Mouse (Mus musculus) limb, embryonic 11.5 days (tissue): ENCODE data around the gene Col13a1. TPM values are rescaled to one million over a fixed set of nuclear protein-coding genes. Genes with fewer than 3 reads are reported as not detected.

Experiments
- ATAC-seq: fragments of 200-750 bp; cut with Nextera tagmentation; 2 replicates; pipeline ENCODE4 v1.8.0; 2017; ENCODE audit warnings: low read depth; ENCODE audit not compliant: insufficient number of reproducible peaks, low FRiP score, low TSS enrichment
- DNase-seq: peaks from one replicate; pipeline ENCODE4 v3.0.0-alpha.2; 2015; ENCODE audit warnings: low spot score
- H3K27ac ChIP-seq: fragments of 300-500 bp; sonication (generic); replicated peaks from 2 replicates; pipeline ENCODE4 v1.5.1; 2014; ENCODE audit warnings: low read depth, mild to moderate bottlenecking, low read length
- H3K27me3 ChIP-seq: fragments of 300-500 bp; sonication (generic); 2 replicates; pipeline ENCODE4 v1.6.1; 2014; ENCODE audit warnings: mild to moderate bottlenecking, low read length, mixed read lengths; ENCODE audit not compliant: control insufficient read depth, insufficient read depth
- H3K36me3 ChIP-seq: fragments of 300-500 bp; sonication (generic); 2 replicates; pipeline ENCODE4 v1.6.1; 2014; ENCODE audit warnings: mild to moderate bottlenecking, low read length, moderate library complexity, mixed read lengths; ENCODE audit not compliant: control insufficient read depth, insufficient read depth
- H3K4me1 ChIP-seq: fragments of 300-500 bp; sonication (generic); 2 replicates; pipeline ENCODE4 v1.6.1; 2014; ENCODE audit warnings: low read length, mixed read lengths; ENCODE audit not compliant: control insufficient read depth, insufficient read depth
- H3K4me2 ChIP-seq: fragments of 300-500 bp; sonication (generic); 2 replicates; pipeline ENCODE4 v1.6.1; 2014; ENCODE audit warnings: low read depth, mild to moderate bottlenecking, moderate library complexity; ENCODE audit not compliant: severe bottlenecking
- H3K4me3 ChIP-seq: fragments of 300-500 bp; sonication (generic); 2 replicates; pipeline ENCODE4 v1.5.1; 2014; ENCODE audit warnings: low read depth, low read length
- H3K9ac ChIP-seq: fragments of 300-500 bp; sonication (generic); 2 replicates; pipeline ENCODE4 v1.6.1; 2014; ENCODE audit warnings: mild to moderate bottlenecking, low read length
- H3K9me3 ChIP-seq: fragments of 300-500 bp; sonication (generic); 2 replicates; pipeline ENCODE4 v1.6.1; 2016; ENCODE audit warnings: low read length; ENCODE audit not compliant: control insufficient read depth
- WGBS: fragments of 180-500 bp; shearing (Covaris S2); extraction: QIAGEN DNeasy Blood & Tissue Kit; methylation state at CpG from one replicate; pipeline ENCODE4 v1.1.7; 2014; 5-methylcytosine and 5-hydroxymethylcytosine counted together
- polyA plus RNA-seq: library from polyadenylated mRNA; unstranded; fragments of >200 nt; fragmentation: Nextera tagmentation; extraction: Ambion mirVana; gene quantifications from 2 replicates; pipeline ENCODE4 v1.2.1, GENCODE M21; 2014

The Col13a1 gene
- polyA plus RNA-seq, 1 experiment from 2014 or later, result 1.0 TPM

DNA sequence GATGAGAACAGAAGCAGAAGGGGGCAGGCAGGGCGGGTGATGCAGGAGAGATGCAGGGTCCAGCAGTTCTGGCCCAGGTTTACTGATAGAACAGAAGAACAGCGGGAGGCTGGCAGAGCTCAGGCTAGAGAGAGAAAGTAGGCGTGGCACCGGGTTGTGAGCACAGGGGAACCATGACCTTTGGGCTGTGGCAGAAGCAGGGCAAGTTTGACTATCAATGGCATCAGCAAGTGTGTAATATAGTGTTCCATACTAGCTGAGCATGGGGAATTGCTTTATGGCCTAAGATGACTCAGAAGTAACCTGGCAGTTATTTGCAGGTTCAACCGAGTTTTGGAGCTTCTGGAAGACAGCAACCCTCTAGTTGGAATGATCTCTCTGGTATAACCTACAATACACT is 25.0 kb downstream of the Col13a1 start:
- no peak overlapping the region for H3K4me2 ChIP-seq
- no peak overlapping the region for H3K9ac ChIP-seq
- no peak overlapping the region for H3K27ac ChIP-seq
- H3K9me3 ChIP-seq, result no peaks in the 10 kb centered on the region
- H3K4me1 ChIP-seq, result no peaks in the 10 kb centered on the region
- no peaks in the 10 kb centered on the region for H3K36me3 ChIP-seq
- DNase-seq (no peak), ATAC-seq (no peak)
- H3K4me3 ChIP-seq, result no peak overlapping the region
- H3K27me3 ChIP-seq, result no peaks in the 10 kb centered on the region
- WGBS, result 78% methylated on average over 5 of the region's 5 CpGs

DNA sequence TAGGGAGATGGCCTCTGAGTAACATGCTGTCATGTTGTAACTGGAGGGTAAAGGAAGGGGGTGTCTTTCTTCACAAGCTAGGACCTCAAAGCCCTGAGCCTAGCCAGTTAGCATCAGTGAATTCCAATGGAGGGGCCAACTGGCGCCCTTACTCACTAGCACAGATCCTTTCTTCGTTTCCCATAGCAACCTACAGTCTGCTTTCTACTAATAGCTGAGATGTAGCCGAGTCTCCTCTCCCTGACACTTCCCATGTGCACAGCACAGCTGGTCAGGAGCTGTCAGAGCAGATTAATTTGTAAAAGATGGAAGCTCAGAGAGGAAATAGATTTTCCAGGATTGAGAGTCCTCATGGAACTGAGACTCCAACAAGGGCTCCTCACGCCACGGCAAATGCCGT is 29.4 kb downstream of the Col13a1 start:
- ATAC-seq (no peak), DNase-seq (no peak)
- no peaks in the 10 kb centered on the region for H3K4me1 ChIP-seq
- no peak overlapping the region for H3K9ac ChIP-seq
- 74% methylated on average over 6 of the region's 6 CpGs for WGBS
- H3K27ac ChIP-seq, result no peak overlapping the region
- H3K4me3 ChIP-seq, result no peak overlapping the region
- peaks cover 2% of the 10 kb centered on the region; the same call in 1 of the 2 replicates for H3K27me3 ChIP-seq
- no peaks in the 10 kb centered on the region for H3K9me3 ChIP-seq
- H3K36me3 ChIP-seq, result no peaks in the 10 kb centered on the region
- no peak overlapping the region for H3K4me2 ChIP-seq

DNA sequence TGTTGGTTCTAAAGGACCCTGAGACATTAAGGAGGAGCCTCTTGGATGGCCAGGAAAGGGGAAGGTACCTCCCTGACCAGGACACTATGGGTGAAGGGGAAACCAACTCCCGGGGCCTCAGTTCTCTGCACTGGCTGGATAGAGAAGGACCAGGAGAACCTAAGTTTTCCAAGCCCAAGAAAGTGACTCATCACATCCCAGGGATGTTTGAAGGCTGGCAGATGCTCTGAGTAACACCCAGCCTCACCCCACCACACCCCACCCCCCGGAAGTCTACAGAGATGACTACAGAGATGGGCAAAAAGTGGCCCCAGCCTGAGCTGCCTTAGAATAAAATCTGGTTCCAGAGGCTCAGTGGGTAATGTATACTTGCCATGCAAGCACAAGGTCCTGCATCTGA is 34.5 kb downstream of the Col13a1 start:
- Histone ChIP-seq H3K27me3 (peaks cover 8% of the 10 kb centered on the region; the same call in 1 of the 2 replicates), H3K4me1 (peaks cover 10% of the 10 kb centered on the region; the same call in 1 of the 2 replicates)
- 83% methylated on average over 2 of the region's 2 CpGs for WGBS

DNA sequence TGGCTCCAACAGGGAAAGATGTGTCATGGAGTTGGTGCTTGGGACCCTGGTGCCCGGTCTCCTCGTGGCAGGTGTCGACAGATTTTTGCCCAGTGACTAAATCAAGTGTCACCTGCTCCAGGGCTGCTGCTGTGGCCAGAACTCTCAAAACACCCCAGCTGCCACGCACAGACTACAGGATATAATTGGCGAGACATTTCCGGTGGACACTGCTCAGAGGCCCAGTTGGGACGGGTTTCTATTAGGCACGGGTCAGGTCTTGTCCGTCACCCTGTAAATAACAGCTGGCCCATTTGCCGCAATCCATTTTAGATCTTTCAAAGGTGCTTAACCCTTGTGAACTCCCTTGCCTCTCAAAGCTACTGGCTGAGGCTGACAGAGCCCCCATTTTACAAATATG is 35.4 kb downstream of the Col13a1 start:
- WGBS, result 12% methylated on average over 10 of the region's 10 CpGs
- H3K4me2 ChIP-seq, result no peak overlapping the region
- peaks cover 10% of the 10 kb centered on the region; the same call in 1 of the 2 replicates for H3K4me1 ChIP-seq
- ATAC-seq (0 out of 2 replicates have a peak, but pooled peaks have one; percentile 22), DNase-seq (peak; percentile 58)
- peaks cover 13% of the 10 kb centered on the region for H3K27me3 ChIP-seq
- H3K4me3 ChIP-seq, result no peak overlapping the region
- H3K36me3 ChIP-seq, result no peaks in the 10 kb centered on the region
- H3K9me3 ChIP-seq, result no peaks in the 10 kb centered on the region
- H3K27ac ChIP-seq, result no peak overlapping the region
- H3K9ac ChIP-seq, result no peak overlapping the region

More for the DNA sequence above, 34.5 kb downstream of the Col13a1 start:
- Histone ChIP-seq H3K27ac (no peak overlapping the region), H3K9ac (no peak overlapping the region), H3K4me3 (no peak overlapping the region), H3K4me2 (no peak overlapping the region), H3K36me3 (no peaks in the 10 kb centered on the region), H3K9me3 (no peaks in the 10 kb centered on the region)
- ATAC-seq (no peak), DNase-seq (no peak)

DNA sequence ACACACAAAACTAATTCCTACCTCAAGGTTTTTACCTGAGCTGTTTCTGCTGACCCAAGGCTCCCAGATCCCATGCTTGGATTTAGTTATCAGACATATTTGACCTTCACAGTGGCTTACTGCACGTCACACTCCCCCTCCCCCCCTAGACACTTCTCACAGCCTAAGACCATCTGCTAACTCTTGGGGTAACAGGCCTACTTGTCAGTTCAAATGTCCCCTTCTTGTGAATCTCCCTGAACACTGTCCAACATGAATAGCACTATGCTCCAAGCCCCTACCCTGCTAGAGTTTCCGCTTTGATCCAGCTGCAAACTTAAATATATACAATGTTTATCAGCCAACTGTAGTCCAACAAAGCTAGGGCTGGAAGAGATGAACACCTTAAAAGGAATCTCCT is 36.2 kb downstream of the Col13a1 start:
- no peaks in the 10 kb centered on the region for H3K9me3 ChIP-seq
- ATAC-seq (no peak), DNase-seq (no peak)
- no peak overlapping the region for H3K9ac ChIP-seq
- H3K36me3 ChIP-seq, result no peaks in the 10 kb centered on the region
- WGBS, result 72% methylated on average over 2 of the region's 2 CpGs
- peaks cover 14% of the 10 kb centered on the region for H3K27me3 ChIP-seq
- no peak overlapping the region for H3K27ac ChIP-seq
- no peak overlapping the region for H3K4me3 ChIP-seq
- no peak overlapping the region for H3K4me2 ChIP-seq
- peaks cover 10% of the 10 kb centered on the region; the same call in 1 of the 2 replicates for H3K4me1 ChIP-seq

DNA sequence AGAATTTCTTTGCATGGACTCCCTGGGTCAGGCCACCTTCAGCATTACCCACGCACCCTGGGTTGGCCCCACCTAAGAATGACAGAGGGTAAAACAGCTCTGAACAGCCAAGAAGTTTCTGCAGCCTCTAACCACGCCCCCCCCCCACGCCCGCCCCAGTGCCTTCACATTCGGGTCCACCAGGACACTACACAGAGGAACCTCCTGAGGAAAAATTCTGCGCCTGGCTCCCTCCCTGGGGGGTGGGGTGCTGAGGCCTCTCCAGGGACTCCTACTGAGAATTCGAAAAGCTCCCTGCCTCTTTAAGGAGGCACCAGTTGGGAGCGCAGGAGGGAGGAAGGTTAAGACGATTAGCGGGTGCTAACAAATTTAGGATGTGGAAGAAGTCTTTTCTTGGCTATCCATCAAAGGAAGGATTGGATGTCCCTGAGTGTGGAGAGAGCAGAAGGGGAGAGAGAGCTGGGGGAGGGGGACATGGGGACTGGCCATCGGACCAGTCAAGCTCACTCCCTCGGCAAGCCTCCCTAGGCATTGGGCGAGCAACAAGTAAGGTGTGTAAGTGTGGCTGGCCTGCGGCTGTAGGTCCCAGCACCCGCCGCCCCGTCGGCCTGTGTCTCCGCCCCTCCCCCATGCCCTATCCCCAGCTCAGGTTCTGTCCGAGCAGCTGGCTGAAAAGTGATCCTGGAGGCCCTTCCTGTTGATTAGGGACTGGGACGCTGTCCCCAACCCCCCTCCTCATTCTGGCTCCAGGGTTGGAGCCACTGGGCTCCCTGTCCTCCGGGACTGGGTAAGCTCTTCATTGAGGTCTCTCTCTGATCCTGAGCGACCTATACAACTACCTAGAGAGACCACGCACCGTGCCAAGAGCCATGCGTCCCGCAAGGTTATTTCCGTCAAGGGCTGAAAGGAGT is 42.4 kb downstream of the Col13a1 start:
- WGBS, result 2% methylated on average over 28 of the region's 28 CpGs
- H3K9ac ChIP-seq, result peak overlapping the region; percentile 22; the same call in 1 of the 2 replicates
- peaks cover 14% of the 10 kb centered on the region; the same call in 1 of the 2 replicates for H3K27me3 ChIP-seq
- H3K4me2 ChIP-seq, result peak overlapping the region; percentile 54
- H3K4me3 ChIP-seq, result peak overlapping the region; percentile 20
- H3K4me1 ChIP-seq, result peaks cover 24% of the 10 kb centered on the region
- DNase-seq (peak; percentile 71), ATAC-seq (peak; percentile 50; the same call in 1 of the 2 replicates)
- H3K9me3 ChIP-seq, result peaks cover 2% of the 10 kb centered on the region; the same call in 1 of the 2 replicates
- H3K27ac ChIP-seq, result no peak overlapping the region
- H3K36me3 ChIP-seq, result no peaks in the 10 kb centered on the region

DNA sequence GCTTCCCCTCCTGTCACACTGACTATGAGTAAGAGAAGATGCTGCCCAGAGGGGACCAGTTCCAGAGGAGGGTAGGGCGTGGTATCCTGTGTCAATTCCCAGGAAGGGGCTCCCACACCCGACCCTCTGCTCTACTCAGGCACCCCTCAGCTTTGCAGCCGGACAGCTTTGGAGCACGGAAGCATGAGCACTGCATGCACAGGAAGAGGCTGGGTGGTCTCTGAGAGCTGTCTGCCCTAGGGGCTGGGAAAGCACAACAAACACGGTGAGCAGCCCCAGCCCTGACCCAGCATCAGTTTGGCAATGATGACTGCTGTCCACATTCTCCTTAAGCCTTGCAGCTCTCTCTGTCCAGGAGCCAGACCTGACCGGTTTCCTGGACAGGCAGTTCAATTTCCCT is 47.2 kb downstream of the Col13a1 start:
- ATAC-seq, result no peak
- WGBS, result 56% methylated on average over 6 of the region's 6 CpGs

DNA sequence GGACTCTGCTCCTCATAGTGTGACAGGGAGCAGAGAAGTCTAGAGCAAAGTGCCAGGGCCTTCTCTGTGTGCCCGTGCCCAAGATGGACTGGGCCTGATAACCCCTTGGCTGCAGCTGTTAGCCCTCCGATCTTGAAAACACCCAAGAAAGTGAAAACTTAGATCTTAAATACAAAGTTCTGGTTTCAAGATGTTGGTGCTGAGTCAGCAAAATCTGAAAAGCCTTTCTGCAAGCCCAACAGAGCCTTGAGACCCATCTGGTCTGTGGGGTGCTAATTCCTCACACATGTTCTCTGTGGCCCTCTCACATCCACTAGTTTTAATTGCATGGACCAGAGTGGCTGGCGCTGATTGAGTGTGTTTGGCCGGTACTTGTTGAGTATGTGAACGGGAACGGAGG is 49.0 kb downstream of the Col13a1 start:
- no peaks in the 10 kb centered on the region for H3K27me3 ChIP-seq
- WGBS, result 28% methylated on average over 6 of the region's 6 CpGs
- peak; percentile 42 for DNase-seq
- H3K4me1 ChIP-seq, result peaks cover 24% of the 10 kb centered on the region
- ATAC-seq, result no peak
- no peak overlapping the region for H3K4me2 ChIP-seq
- H3K36me3 ChIP-seq, result no peaks in the 10 kb centered on the region
- no peak overlapping the region for H3K9ac ChIP-seq
- no peak overlapping the region for H3K4me3 ChIP-seq
- peaks cover 2% of the 10 kb centered on the region; the same call in 1 of the 2 replicates for H3K9me3 ChIP-seq
- H3K27ac ChIP-seq, result no peak overlapping the region

More for the DNA sequence above, 47.2 kb downstream of the Col13a1 start:
- Histone ChIP-seq H3K36me3 (no peaks in the 10 kb centered on the region), H3K4me2 (no peak overlapping the region), H3K9me3 (peaks cover 2% of the 10 kb centered on the region; the same call in 1 of the 2 replicates), H3K4me1 (peaks cover 38% of the 10 kb centered on the region), H3K27ac (no peak overlapping the region), H3K4me3 (no peak overlapping the region), H3K9ac (no peak overlapping the region), H3K27me3 (0 out of 2 replicates have a peak, but pooled peaks cover 2% of the 10 kb centered on the region)
- no peak for DNase-seq
